Mouse (Mus musculus): ENCODE results near the gene Stx16.

Gene Stx16

GRCm38 (mm10) chr2:174076433-174076824 is 321 bp downstream of the Stx16 start:
- peak; percentile 59 for DNase-seq (ENCODE audit: low read depth, low spot score)

GRCm38 (mm10) chr2:174077004-174077695 is 1.0 kb downstream of the Stx16 start:
- DNase-seq (ENCODE audit: low read depth, low spot score), result peak; percentile 63

- DNase-seq (ENCODE audit: low read depth, low spot score), result no peak
Observed at GRCm38 (mm10) chr2:174077776-174078338, 1.7 kb downstream of the Stx16 start.

- DNase-seq (ENCODE audit: low read depth, low spot score), result no peak
Observed at GRCm38 (mm10) chr2:174081833-174082232, 5.7 kb downstream of the Stx16 start.

GRCm38 (mm10) chr2:174082380-174082918 is 6.3 kb downstream of the Stx16 start:
- no peak for DNase-seq (ENCODE audit: low read depth, low spot score)

- no peak for DNase-seq (ENCODE audit: low read depth, low spot score)
Observed at GRCm38 (mm10) chr2:174095086-174095485, 19.0 kb downstream of the Stx16 start.

- no peak for DNase-seq (ENCODE audit: low read depth, low spot score)
Observed at GRCm38 (mm10) chr2:174102399-174102798, 26.3 kb downstream of the Stx16 start.

GRCm38 (mm10) chr2:174103527-174103926 is 27.4 kb downstream of the Stx16 start:
- DNase-seq (ENCODE audit: low read depth, low spot score), result no peak

GRCm38 (mm10) chr2:174107375-174107774 is 31.3 kb downstream of the Stx16 start:
- DNase-seq (ENCODE audit: low read depth, low spot score), result no peak

GRCm38 (mm10) chr2:174109991-174110782 is 34.1 kb downstream of the Stx16 start, which contains the start of gene Npepl1:
Gene Npepl1, plus strand, starts transcription at chr2:174110349.
- peak; percentile 40 for DNase-seq (ENCODE audit: low read depth, low spot score)

GRCm38 (mm10) chr2:174110783-174111549 is 34.9 kb downstream of the Stx16 start:
- peak; percentile 83 for DNase-seq (ENCODE audit: low read depth, low spot score)

GRCm38 (mm10) chr2:174112931-174113330 is 36.8 kb downstream of the Stx16 start:
- peak; percentile 21 for DNase-seq (ENCODE audit: low read depth, low spot score)

- no peak for DNase-seq (ENCODE audit: low read depth, low spot score)
Observed at GRCm38 (mm10) chr2:174114148-174114864, 38.2 kb downstream of the Stx16 start.

GRCm38 (mm10) chr2:174116929-174117328 is 40.8 kb downstream of the Stx16 start:
- DNase-seq (ENCODE audit: low read depth, low spot score), result peak; percentile 37

GRCm38 (mm10) chr2:174118141-174118540 is 42.0 kb downstream of the Stx16 start:
- DNase-seq (ENCODE audit: low read depth, low spot score), result peak; percentile 51

GRCm38 (mm10) chr2:174119259-174119658 is 43.2 kb downstream of the Stx16 start:
- DNase-seq (ENCODE audit: low read depth, low spot score), result no peak

- no peak for DNase-seq (ENCODE audit: low read depth, low spot score)
Observed at GRCm38 (mm10) chr2:174120631-174121030, 44.5 kb downstream of the Stx16 start.

GRCm38 (mm10) chr2:174121411-174121947 is 45.4 kb downstream of the Stx16 start:
- DNase-seq (ENCODE audit: low read depth, low spot score), result no peak

- no peak for DNase-seq (ENCODE audit: low read depth, low spot score)
Observed at GRCm38 (mm10) chr2:174122331-174122730, 46.2 kb downstream of the Stx16 start.

- no peak for DNase-seq (ENCODE audit: low read depth, low spot score)
Observed at GRCm38 (mm10) chr2:174123731-174124130, 47.6 kb downstream of the Stx16 start.

Measured in mesoderm, embryonic 11.5 days (tissue).